Mouse (Mus musculus) embryonic facial prominence, embryonic 12.5 days (tissue): ENCODE results near the gene D930020B18Rik. TPM values are rescaled to one million over a fixed set of nuclear protein-coding genes. Genes with fewer than 3 reads are reported as not detected.

ENCODE experiments used
- ATAC-seq: fragments of 200-750 bp; cut with Nextera tagmentation; 2 replicates; pipeline ENCODE4 v1.8.0; 2017; ENCODE audit not compliant: insufficient number of reproducible peaks, insufficient read depth, low FRiP score, low TSS enrichment
- H3K27ac ChIP-seq: fragments of 300-500 bp; sonication (generic); 2 replicates; pipeline ENCODE4 v1.5.1; 2016; ENCODE audit warnings: mild to moderate bottlenecking
- H3K27me3 ChIP-seq: fragments of 300-500 bp; sonication (generic); 2 replicates; pipeline ENCODE4 v1.6.1; 2016; ENCODE audit warnings: mild to moderate bottlenecking, moderate library complexity
- H3K36me3 ChIP-seq: fragments of 300-500 bp; sonication (generic); 2 replicates; pipeline ENCODE4 v1.6.1; 2016; ENCODE audit warnings: mild to moderate bottlenecking
- H3K4me1 ChIP-seq: fragments of 300-500 bp; sonication (generic); 2 replicates; pipeline ENCODE4 v1.6.1; 2016
- H3K4me2 ChIP-seq: fragments of 300-500 bp; sonication (generic); replicated peaks from 2 replicates; pipeline ENCODE4 v1.6.1; 2016; ENCODE audit warnings: mild to moderate bottlenecking, moderate library complexity
- H3K4me3 ChIP-seq: fragments of 300-500 bp; sonication (generic); 2 replicates; pipeline ENCODE4 v1.5.1; 2016; ENCODE audit warnings: mild to moderate bottlenecking
- H3K9ac ChIP-seq: fragments of 300-500 bp; sonication (generic); 2 replicates; pipeline ENCODE4 v1.6.1; 2016; ENCODE audit warnings: mild to moderate bottlenecking, moderate library complexity
- H3K9me3 ChIP-seq: fragments of 300-500 bp; sonication (generic); 2 replicates; pipeline ENCODE4 v1.6.1; 2016; ENCODE audit warnings: mild to moderate bottlenecking, moderate library complexity
- WGBS: fragments of 180-500 bp; shearing (Covaris S2); methylation state at CpG from one replicate; pipeline ENCODE4 v1.1.7; 2016; 5-methylcytosine and 5-hydroxymethylcytosine counted together
- polyA plus RNA-seq: library from polyadenylated mRNA; unstranded; fragments of >200 nt; fragmentation: Nextera tagmentation; extraction: Ambion mirVana; gene quantifications from 2 replicates; pipeline ENCODE4 v1.2.1, GENCODE M21; 2016

D930020B18Rik gene
- polyA plus RNA-seq, 1 experiment from 2014 or later, result 1.6 TPM

GRCm38 (mm10) chr10:121640150-121640930 lies 1.0 kb upstream of the D930020B18Rik start:
- ATAC-seq, result peak; percentile 29; the same call in 1 of the 2 replicates
- 0 out of 2 replicates have a peak overlapping the region, but pooled peaks have one; percentile 19 for H3K27ac ChIP-seq
- no peaks in the 10 kb centered on the region for H3K9me3 ChIP-seq
- peak overlapping the region; percentile 57; the same call in 1 of the 2 replicates for H3K4me3 ChIP-seq
- no peak overlapping the region for H3K9ac ChIP-seq
- H3K4me1 ChIP-seq, result peaks cover 6% of the 10 kb centered on the region
- H3K27me3 ChIP-seq, result peaks cover 28% of the 10 kb centered on the region
- WGBS, result 53% methylated on average over 6 of the region's 6 CpGs
- no peaks in the 10 kb centered on the region for H3K36me3 ChIP-seq
- peak overlapping the region; percentile 99; the same call in 1 of the 2 replicates for H3K4me2 ChIP-seq

GRCm38 (mm10) chr10:121640944-121641271 lies 480 bp upstream of the D930020B18Rik start:
- Histone ChIP-seq H3K4me1 (peaks cover 6% of the 10 kb centered on the region), H3K4me3 (peak overlapping the region; percentile 57), H3K4me2 (peak overlapping the region; percentile 99), H3K9me3 (no peaks in the 10 kb centered on the region), H3K36me3 (no peaks in the 10 kb centered on the region), H3K27ac (0 out of 2 replicates have a peak overlapping the region, but pooled peaks have one; percentile 19), H3K9ac (no peak overlapping the region), H3K27me3 (peaks cover 28% of the 10 kb centered on the region)
- WGBS, result 9% methylated on average over 10 of the region's 10 CpGs
- ATAC-seq, result no peak

- Histone ChIP-seq H3K9me3 (no peaks in the 10 kb centered on the region), H3K27me3 (peaks cover 28% of the 10 kb centered on the region), H3K36me3 (no peaks in the 10 kb centered on the region), H3K4me2 (peak overlapping the region; percentile 99), H3K9ac (peak overlapping the region; percentile 58), H3K4me1 (peaks cover 6% of the 10 kb centered on the region), H3K27ac (no peak overlapping the region), H3K4me3 (peak overlapping the region; percentile 57)
- no peak for ATAC-seq
- 4% methylated on average over 28 of the region's 28 CpGs for WGBS
These were observed 913 bp downstream of the D930020B18Rik start for GRCm38 (mm10) chr10:121642054-121642947.

- 46% methylated on average over 6 of the region's 6 CpGs for WGBS
- Histone ChIP-seq H3K27ac (no peak overlapping the region), H3K9ac (no peak overlapping the region), H3K4me1 (peaks cover 6% of the 10 kb centered on the region), H3K9me3 (no peaks in the 10 kb centered on the region), H3K36me3 (no peaks in the 10 kb centered on the region), H3K27me3 (peaks cover 28% of the 10 kb centered on the region), H3K4me2 (no peak overlapping the region), H3K4me3 (no peak overlapping the region)
- no peak for ATAC-seq
These were observed 4.9 kb downstream of the D930020B18Rik start for GRCm38 (mm10) chr10:121646294-121646693.

GRCm38 (mm10) chr10:121653079-121653478 lies 11.7 kb downstream of the D930020B18Rik start:
- Histone ChIP-seq H3K4me1 (no peaks in the 10 kb centered on the region), H3K9me3 (no peaks in the 10 kb centered on the region), H3K9ac (no peak overlapping the region), H3K36me3 (no peaks in the 10 kb centered on the region), H3K27ac (no peak overlapping the region), H3K4me2 (no peak overlapping the region), H3K27me3 (no peaks in the 10 kb centered on the region), H3K4me3 (no peak overlapping the region)
- WGBS, result 94% methylated on average over 1 of the region's 1 CpGs
- ATAC-seq, result no peak

GRCm38 (mm10) chr10:121655907-121656306 lies 14.5 kb downstream of the D930020B18Rik start:
- 92% methylated on average over 4 of the region's 4 CpGs for WGBS
- Histone ChIP-seq H3K4me3 (no peak overlapping the region), H3K27me3 (no peaks in the 10 kb centered on the region), H3K4me2 (no peak overlapping the region), H3K9me3 (no peaks in the 10 kb centered on the region), H3K4me1 (no peaks in the 10 kb centered on the region), H3K27ac (no peak overlapping the region), H3K9ac (no peak overlapping the region), H3K36me3 (no peaks in the 10 kb centered on the region)
- ATAC-seq, result no peak

- no peaks in the 10 kb centered on the region for H3K27me3 ChIP-seq
- no peak overlapping the region for H3K4me3 ChIP-seq
- H3K4me2 ChIP-seq, result no peak overlapping the region
- ATAC-seq, result no peak
- WGBS, result 93% methylated on average over 2 of the region's 2 CpGs
- H3K9me3 ChIP-seq, result no peaks in the 10 kb centered on the region
- no peaks in the 10 kb centered on the region for H3K36me3 ChIP-seq
- no peak overlapping the region for H3K9ac ChIP-seq
- no peak overlapping the region for H3K27ac ChIP-seq
- no peaks in the 10 kb centered on the region for H3K4me1 ChIP-seq
These were observed 21.3 kb downstream of the D930020B18Rik start for GRCm38 (mm10) chr10:121662711-121663110.

GRCm38 (mm10) chr10:121663599-121663998 lies 22.2 kb downstream of the D930020B18Rik start:
- H3K4me2 ChIP-seq, result no peak overlapping the region
- WGBS, result 52% methylated on average over 13 of the region's 13 CpGs
- no peak overlapping the region for H3K27ac ChIP-seq
- ATAC-seq, result no peak
- H3K9me3 ChIP-seq, result no peaks in the 10 kb centered on the region
- no peak overlapping the region for H3K4me3 ChIP-seq
- no peak overlapping the region for H3K9ac ChIP-seq
- no peaks in the 10 kb centered on the region for H3K27me3 ChIP-seq
- H3K4me1 ChIP-seq, result no peaks in the 10 kb centered on the region
- H3K36me3 ChIP-seq, result no peaks in the 10 kb centered on the region

- no peak overlapping the region for H3K27ac ChIP-seq
- H3K36me3 ChIP-seq, result no peaks in the 10 kb centered on the region
- no peak overlapping the region for H3K4me3 ChIP-seq
- H3K27me3 ChIP-seq, result no peaks in the 10 kb centered on the region
- H3K4me1 ChIP-seq, result no peaks in the 10 kb centered on the region
- WGBS, result 61% methylated on average over 8 of the region's 8 CpGs
- no peak for ATAC-seq
- no peak overlapping the region for H3K4me2 ChIP-seq
- no peaks in the 10 kb centered on the region for H3K9me3 ChIP-seq
- H3K9ac ChIP-seq, result no peak overlapping the region
These were observed 24.3 kb downstream of the D930020B18Rik start for GRCm38 (mm10) chr10:121665631-121666145.

- no peak for ATAC-seq
- WGBS, result 72% methylated on average over 10 of the region's 10 CpGs
- Histone ChIP-seq H3K27me3 (no peaks in the 10 kb centered on the region), H3K4me1 (no peaks in the 10 kb centered on the region), H3K4me3 (no peak overlapping the region), H3K9me3 (peaks cover 4% of the 10 kb centered on the region; the same call in 1 of the 2 replicates), H3K27ac (no peak overlapping the region), H3K36me3 (no peaks in the 10 kb centered on the region), H3K4me2 (no peak overlapping the region), H3K9ac (no peak overlapping the region)
These were observed 27.7 kb downstream of the D930020B18Rik start for GRCm38 (mm10) chr10:121669103-121669502.

- no peaks in the 10 kb centered on the region for H3K4me1 ChIP-seq
- whole genome bisulfite sequencing, result 70% methylated on average over 7 of the region's 7 CpGs
- no peaks in the 10 kb centered on the region for H3K27me3 ChIP-seq
- H3K9ac ChIP-seq, result no peak overlapping the region
- no peak overlapping the region for H3K4me2 ChIP-seq
- no peaks in the 10 kb centered on the region for H3K36me3 ChIP-seq
- no peak overlapping the region for H3K27ac ChIP-seq
- no peak for ATAC-seq
- H3K4me3 ChIP-seq, result no peak overlapping the region
- peaks cover 4% of the 10 kb centered on the region; the same call in 1 of the 2 replicates for H3K9me3 ChIP-seq
These were observed 35.6 kb downstream of the D930020B18Rik start for GRCm38 (mm10) chr10:121677019-121677418.
